Mouse (Mus musculus) cortical plate, adult 2 months (tissue): ENCODE measurements around the gene Nod1. TPM values are rescaled to one million over a fixed set of nuclear protein-coding genes. Genes with fewer than 3 reads are reported as not detected.

Source experiments
- H3K27ac ChIP-seq: fragments of 200-500 bp; 2 replicates; pipeline ENCODE4 v1.5.1; 2012; ENCODE audit warnings: low read length, control low read depth, inconsistent platforms; ENCODE audit not compliant: insufficient read depth
- H3K4me1 ChIP-seq: fragments of 200-500 bp; 2 replicates; pipeline ENCODE4 v1.6.1; 2011; ENCODE audit warnings: low read length; ENCODE audit not compliant: control insufficient read depth, insufficient read depth
- H3K4me3 ChIP-seq: fragments of 200-500 bp; 2 replicates; pipeline ENCODE4 v1.5.1; 2011; ENCODE audit warnings: mild to moderate bottlenecking, low read length, control low read depth; ENCODE audit not compliant: insufficient read depth
- CTCF ChIP-seq: fragments of 200-500 bp; IDR thresholded peaks from 2 replicates; pipeline ENCODE4 v1.5.1; 2011; ENCODE audit warnings: mild to moderate bottlenecking, control low read depth, low read length; ENCODE audit not compliant: insufficient read depth; ENCODE audit errors: extremely low read depth
- POLR2A ChIP-seq: fragments of 200-500 bp; IDR thresholded peaks from 2 replicates; pipeline ENCODE4 v1.6.1; 2011; ENCODE audit warnings: mild to moderate bottlenecking, low read length, control low read depth; ENCODE audit not compliant: insufficient read depth; ENCODE audit errors: extremely low read depth
- polyA plus RNA-seq: library from polyadenylated mRNA; depleted of rRNA; stranded (reverse); fragments of >200 nt; gene quantifications from 2 replicates; pipeline ENCODE4 v1.2.3, GENCODE M21; 2012

The Nod1 gene
- polyA plus RNA-seq, 1 experiment = 6.0 TPM

GRCm38 (mm10) chr6:54906053-54907040, 66.1 kb downstream of the Nod1 start:
- no peak for TF ChIP-seq CTCF
- TF ChIP-seq POLR2A = no peak
- Histone ChIP-seq H3K4me3 (no peak overlapping the region), H3K27ac (no peak overlapping the region), H3K4me1 (no peaks in the 10 kb centered on the region)

- H3K27ac ChIP-seq = no peak overlapping the region
- TF ChIP-seq POLR2A = no peak
- no peak for TF ChIP-seq CTCF
- 0 out of 2 replicates have a peak, but pooled peaks cover 1% of the 10 kb centered on the region for H3K4me1 ChIP-seq
- H3K4me3 ChIP-seq = no peak overlapping the region
These were observed 69.9 kb downstream of the Nod1 start for GRCm38 (mm10) chr6:54902547-54902946.

GRCm38 (mm10) chr6:54900256-54900655, 72.2 kb downstream of the Nod1 start:
- 0 out of 2 replicates have a peak, but pooled peaks cover 1% of the 10 kb centered on the region for H3K4me1 ChIP-seq
- no peak overlapping the region for H3K27ac ChIP-seq
- TF ChIP-seq POLR2A (no peak), CTCF (no peak)
- no peak overlapping the region for H3K4me3 ChIP-seq

- Histone ChIP-seq H3K4me1 (peaks cover 3% of the 10 kb centered on the region; the same call in 1 of the 2 replicates), H3K27ac (no peak overlapping the region), H3K4me3 (no peak overlapping the region)
- TF ChIP-seq POLR2A (no peak), CTCF (no peak)
These were observed 81.0 kb downstream of the Nod1 start for GRCm38 (mm10) chr6:54891384-54891783.

- no peak for TF ChIP-seq POLR2A
- TF ChIP-seq CTCF = no peak
- Histone ChIP-seq H3K4me3 (no peak overlapping the region), H3K27ac (no peak overlapping the region), H3K4me1 (peaks cover 3% of the 10 kb centered on the region; the same call in 1 of the 2 replicates)
These were observed 82.2 kb downstream of the Nod1 start for GRCm38 (mm10) chr6:54890221-54890620.

- no peak overlapping the region for H3K27ac ChIP-seq
- H3K4me3 ChIP-seq = no peak overlapping the region
- TF ChIP-seq POLR2A (no peak), CTCF (no peak)
- peaks cover 3% of the 10 kb centered on the region for H3K4me1 ChIP-seq
These were observed 86.2 kb downstream of the Nod1 start for GRCm38 (mm10) chr6:54886195-54886594.

GRCm38 (mm10) chr6:54883424-54883823, 89.0 kb downstream of the Nod1 start:
- Histone ChIP-seq H3K4me1 (no peaks in the 10 kb centered on the region; the same call in 1 of the 2 replicates), H3K27ac (no peak overlapping the region), H3K4me3 (no peak overlapping the region)
- TF ChIP-seq CTCF (no peak), POLR2A (no peak)

- no peak overlapping the region for H3K4me3 ChIP-seq
- H3K27ac ChIP-seq = no peak overlapping the region
- TF ChIP-seq CTCF (no peak), POLR2A (no peak)
- H3K4me1 ChIP-seq = no peaks in the 10 kb centered on the region; the same call in 1 of the 2 replicates
These were observed 92.3 kb downstream of the Nod1 start for GRCm38 (mm10) chr6:54880086-54880485.

GRCm38 (mm10) chr6:54878546-54878945, 93.9 kb downstream of the Nod1 start:
- TF ChIP-seq POLR2A (no peak), CTCF (no peak)
- no peaks in the 10 kb centered on the region; the same call in 1 of the 2 replicates for H3K4me1 ChIP-seq

More at GRCm38 (mm10) chr6:54878546-54878945, 93.9 kb downstream of the Nod1 start:
- no peak overlapping the region for H3K4me3 ChIP-seq
- H3K27ac ChIP-seq = no peak overlapping the region
